Mouse (Mus musculus) lung, adult 2 months (tissue): ENCODE data around the gene Cd96. TPM values are rescaled to one million over a fixed set of nuclear protein-coding genes. Genes with fewer than 3 reads are reported as not detected.
"Not testable (repeated sequence)": the region's sequence is repeated elsewhere in the genome, so short reads cannot be mapped to it uniquely, and the experiment has no call there.

Experiments
- DNase-seq: peaks from one replicate; pipeline ENCODE4 v3.0.0; 2022
- H3K4me1 ChIP-seq: fragments of 200-500 bp; 2 replicates; pipeline ENCODE4 v1.6.1; 2011; ENCODE audit warnings: low read length; ENCODE audit not compliant: control insufficient read depth, insufficient read depth
- H3K4me3 ChIP-seq: fragments of 200-500 bp; replicated peaks from 2 replicates; pipeline ENCODE3; 2011; ENCODE audit warnings: low read depth, mild to moderate bottlenecking, control low read depth, low read length; ENCODE audit errors: extremely low read depth
- CTCF ChIP-seq: fragments of 200-500 bp; IDR thresholded peaks from 2 replicates; pipeline ENCODE4 v1.5.1; 2011; ENCODE audit warnings: mild to moderate bottlenecking, low read length, control low read depth; ENCODE audit not compliant: insufficient read depth
- POLR2A ChIP-seq: fragments of 200-500 bp; IDR thresholded peaks from 2 replicates; pipeline ENCODE4 v1.6.1; 2011; ENCODE audit warnings: low read depth, mild to moderate bottlenecking, control low read depth, low read length, borderline replicate concordance; ENCODE audit errors: extremely low read depth
- WGBS: fragments of 180-500 bp; shearing (Covaris S2); methylation state at CpG from one replicate; pipeline ENCODE4 v1.1.7; 2018; 5-methylcytosine and 5-hydroxymethylcytosine counted together
- polyA plus RNA-seq: library from polyadenylated mRNA; depleted of rRNA; stranded (reverse); fragments of >200 nt; gene quantifications from 2 replicates; pipeline ENCODE4 v1.2.3, GENCODE M21; 2012; rRNA removed

The Cd96 gene
- 0.55 and 0.78 TPM in 2 replicates for polyA plus RNA-seq

DNA sequence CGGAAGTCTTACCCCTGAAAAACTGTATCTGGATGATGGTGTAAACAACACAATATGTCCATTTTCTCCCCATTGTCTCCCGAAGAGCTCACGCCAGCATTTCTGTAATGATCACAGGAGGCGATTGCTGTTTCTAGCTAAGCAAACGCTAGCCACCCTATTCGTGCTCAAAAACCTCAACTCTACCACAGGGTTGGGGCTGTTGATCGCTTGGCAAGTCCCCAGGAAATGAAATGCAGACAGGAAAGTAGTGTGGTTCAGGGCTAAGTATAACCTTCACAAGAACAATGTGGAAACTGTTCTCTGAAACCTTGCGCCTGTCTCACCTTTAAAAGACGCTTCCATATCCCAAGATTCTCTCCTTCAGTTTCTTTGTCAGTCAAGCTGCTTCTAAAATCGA is at the start of gene Cd96:
TSS of gene Cd96 (minus strand) at position 232 of the 400 bp plus-strand sequence.
- no peak for TF ChIP-seq POLR2A
- no peak for TF ChIP-seq CTCF
- WGBS: 43% methylated on average over 10 of the region's 10 CpGs
- Histone ChIP-seq H3K4me3 (no peak within 1 kb of the TSS), H3K4me1 (no peaks in the 10 kb centered on the region)
- DNase-seq: no peak

DNA sequence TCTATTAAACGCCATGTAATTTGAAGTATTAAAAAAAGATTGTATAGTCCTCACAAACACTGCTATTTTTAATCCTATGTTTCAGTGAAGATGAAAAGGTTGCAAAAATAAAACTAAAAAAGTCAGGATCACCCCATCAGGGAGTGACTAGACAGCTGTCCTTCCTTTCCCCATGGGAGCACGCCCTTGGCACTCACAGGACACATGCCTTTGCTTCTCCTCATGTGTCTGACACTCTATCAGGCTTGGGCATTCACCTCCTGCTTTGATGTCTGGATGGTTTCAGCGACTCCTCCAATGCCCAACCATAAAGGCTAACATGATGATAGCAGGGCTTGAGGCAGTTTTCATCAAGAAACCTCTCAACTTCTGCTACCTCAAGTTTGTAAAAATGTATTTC is 46.9 kb upstream of the Cd96 start:
- TF ChIP-seq CTCF: no peak
- TF ChIP-seq POLR2A: no peak
- H3K4me3 ChIP-seq: no peak overlapping the region
- WGBS: 73% methylated on average over 3 of the region's 3 CpGs
- no peaks in the 10 kb centered on the region for H3K4me1 ChIP-seq
- no peak for DNase-seq

DNA sequence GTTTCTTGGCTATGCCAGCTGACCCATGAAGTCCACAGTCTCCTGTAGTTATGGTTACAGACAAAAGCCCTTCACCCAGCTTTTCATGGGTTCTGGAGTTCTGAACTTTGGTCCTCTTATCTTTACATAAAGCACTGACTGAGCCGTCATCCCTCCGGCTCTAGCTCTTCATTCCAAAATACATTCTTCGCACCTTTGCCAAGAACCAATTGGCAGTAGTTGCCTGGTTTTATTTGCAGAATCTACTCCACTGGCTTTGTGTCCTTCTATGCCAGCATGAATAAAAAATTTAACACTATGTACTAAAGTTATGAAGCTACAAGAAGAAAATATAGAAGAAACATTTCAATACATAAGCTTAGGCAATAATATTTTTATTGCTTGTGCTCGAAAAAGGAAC is 45.3 kb upstream of the Cd96 start:
- TF ChIP-seq POLR2A (no peak), CTCF (no peak)
- DNase-seq: no peak
- H3K4me1 ChIP-seq: no peaks in the 10 kb centered on the region
- 63% methylated on average over 4 of the region's 4 CpGs for WGBS
- H3K4me3 ChIP-seq: no peak overlapping the region

DNA sequence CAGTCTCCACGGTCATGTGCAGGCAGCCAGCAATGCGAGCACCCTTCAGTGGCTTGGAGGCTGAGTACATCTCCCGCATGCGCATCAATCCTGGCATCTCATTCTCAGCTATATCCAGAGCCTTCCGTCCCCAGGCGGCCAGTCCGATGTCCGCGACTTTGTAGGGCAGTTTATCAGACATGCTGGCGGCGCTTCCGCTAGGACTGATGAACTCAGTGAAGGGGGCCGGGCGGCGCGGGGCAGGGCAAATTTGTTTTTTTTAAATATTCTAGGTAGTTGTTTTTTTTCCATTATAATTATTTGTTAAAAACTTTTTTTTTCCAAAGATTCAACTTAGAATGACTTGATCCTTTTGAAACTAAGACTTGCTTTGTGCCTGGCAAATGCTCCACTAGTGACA is 34.8 kb upstream of the Cd96 start, which contains the start of gene Gm4737:
TSS of gene Gm4737 (minus strand) at position 246 of the 400 bp plus-strand sequence.
- 93% methylated on average over 15 of the region's 16 CpGs for WGBS
- DNase-seq, H3K4me1 ChIP-seq, H3K4me3 ChIP-seq: not testable (repeated sequence)

DNA sequence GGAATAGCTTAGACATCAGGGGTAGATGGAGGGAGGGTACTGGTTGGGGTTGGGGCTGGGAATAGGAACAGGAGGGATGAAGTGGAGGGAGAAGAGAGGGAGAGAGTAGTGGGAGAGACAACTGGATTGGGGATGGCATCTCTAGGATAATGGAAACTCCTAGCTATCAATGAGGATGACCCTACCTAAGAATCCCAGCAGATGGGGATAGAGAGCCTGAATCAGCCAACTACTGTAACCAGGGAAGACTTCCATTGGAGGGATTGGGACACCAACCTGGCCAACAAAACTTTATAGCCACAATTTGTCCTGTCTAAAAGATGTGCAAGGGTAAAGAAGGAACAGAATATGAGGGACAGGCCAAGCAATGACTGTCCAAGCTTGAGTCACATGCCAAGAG is 31.1 kb upstream of the Cd96 start:
- no peak for DNase-seq
- TF ChIP-seq POLR2A (no peak), CTCF (no peak)
- Histone ChIP-seq H3K4me1 (no peaks in the 10 kb centered on the region), H3K4me3 (no peak overlapping the region)

DNA sequence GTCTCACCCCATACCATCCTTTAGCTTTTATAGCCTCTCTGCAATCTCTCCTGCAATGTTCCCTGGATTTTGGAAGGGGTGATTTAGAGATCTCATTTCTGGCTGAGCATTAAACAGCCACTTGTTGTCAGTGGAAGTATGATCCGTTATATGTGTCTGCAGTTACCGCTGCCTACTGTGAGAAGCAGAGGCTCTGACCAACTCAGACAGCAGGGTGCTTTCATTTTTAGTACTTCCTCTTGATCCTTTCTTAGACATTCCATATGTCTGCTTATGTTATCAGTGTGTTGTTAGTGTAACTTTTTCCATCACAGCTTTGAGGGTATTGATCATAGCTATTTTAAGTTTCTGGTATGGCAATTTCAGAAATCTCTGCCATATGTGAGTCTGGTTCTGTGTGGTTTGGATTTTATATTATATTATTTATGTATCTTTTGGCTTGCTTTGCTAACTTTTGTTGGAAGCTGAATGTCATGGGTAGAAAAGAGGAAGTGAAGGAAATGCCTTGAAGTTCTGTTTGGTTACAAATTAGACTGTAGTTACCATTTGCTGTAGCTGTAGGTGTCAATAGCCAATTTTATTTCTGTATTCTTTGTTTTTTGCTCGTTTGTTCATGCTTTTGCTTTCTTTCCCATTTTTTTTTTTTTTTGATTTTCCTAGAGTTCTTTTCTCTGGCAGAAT is 28.8 kb upstream of the Cd96 start:
- WGBS: 43% methylated on average over 3 of the region's 3 CpGs
- TF ChIP-seq POLR2A: no peak
- TF ChIP-seq CTCF: no peak
- H3K4me1 ChIP-seq: no peaks in the 10 kb centered on the region
- DNase-seq: no peak
- no peak overlapping the region for H3K4me3 ChIP-seq

DNA sequence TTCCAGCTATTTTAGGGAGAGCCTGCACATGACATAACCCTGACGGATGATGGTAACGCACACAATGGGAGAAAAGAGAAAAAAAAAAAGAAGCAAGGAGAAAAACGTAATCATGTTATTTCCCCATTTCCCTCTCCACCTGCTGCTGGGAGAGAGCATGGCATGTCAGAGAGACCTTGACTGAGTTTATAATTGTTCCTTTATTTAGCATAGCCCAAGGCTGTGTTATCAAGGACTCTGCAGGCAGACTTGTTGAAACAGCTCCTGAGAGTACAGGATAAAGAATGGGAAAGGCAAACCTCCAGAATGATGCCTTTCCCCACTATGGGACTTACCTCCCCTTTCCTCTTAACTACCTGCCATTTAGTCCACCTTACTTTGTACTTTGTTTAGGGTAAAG is 26.9 kb upstream of the Cd96 start:
- 55% methylated on average over 3 of the region's 3 CpGs for WGBS
- no peaks in the 10 kb centered on the region for H3K4me1 ChIP-seq
- no peak for TF ChIP-seq POLR2A
- no peak for TF ChIP-seq CTCF
- H3K4me3 ChIP-seq: no peak overlapping the region
- DNase-seq: no peak

DNA sequence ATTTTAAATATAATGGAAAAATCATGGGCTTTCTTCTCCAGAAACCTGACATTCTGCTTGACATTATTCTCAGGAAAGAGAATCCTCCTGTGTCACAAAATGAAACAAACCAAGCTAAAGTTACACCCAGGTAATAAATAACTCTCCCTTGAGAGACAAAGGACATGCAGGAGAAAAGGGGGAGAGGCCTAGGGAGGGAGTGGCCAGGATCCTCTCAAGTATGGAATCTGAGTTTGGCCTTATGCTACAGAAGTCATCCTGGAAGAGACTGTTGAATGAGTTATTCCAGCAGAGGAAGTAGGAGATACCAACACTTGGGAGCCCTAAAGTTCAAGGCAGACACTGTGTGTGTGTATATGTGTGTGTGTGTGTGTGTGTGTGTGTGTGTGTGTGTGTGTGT is 2.2 kb upstream of the Cd96 start:
- Histone ChIP-seq H3K4me3 (no peak overlapping the region), H3K4me1 (no peaks in the 10 kb centered on the region)
- TF ChIP-seq POLR2A: no peak
- TF ChIP-seq CTCF: no peak
- no peak for DNase-seq

DNA sequence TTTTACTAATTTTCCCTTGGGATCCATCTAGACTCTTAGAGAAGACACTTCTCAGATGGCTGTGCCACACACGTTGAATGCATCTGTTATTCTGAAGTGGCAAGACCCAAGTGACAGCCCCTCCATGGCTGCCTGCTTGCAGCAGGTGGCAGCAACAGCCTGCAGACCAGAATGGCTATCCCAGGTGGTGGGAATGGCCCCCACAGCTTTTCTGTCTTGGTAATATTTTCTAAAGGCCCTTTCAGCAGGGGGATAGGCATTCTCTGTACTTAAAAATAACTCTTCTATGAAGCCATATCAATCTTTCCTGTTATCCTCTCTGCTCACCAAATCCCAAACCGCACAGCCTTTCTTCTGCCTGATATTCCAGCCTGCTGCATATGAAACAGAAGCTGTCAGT is 1.4 kb upstream of the Cd96 start:
- no peaks in the 10 kb centered on the region for H3K4me1 ChIP-seq
- TF ChIP-seq POLR2A (no peak), CTCF (peak; percentile 31; the same call in 1 of the 2 replicates)
- H3K4me3 ChIP-seq: no peak overlapping the region
- 42% methylated on average over 2 of the region's 2 CpGs for WGBS
- DNase-seq: no peak

DNA sequence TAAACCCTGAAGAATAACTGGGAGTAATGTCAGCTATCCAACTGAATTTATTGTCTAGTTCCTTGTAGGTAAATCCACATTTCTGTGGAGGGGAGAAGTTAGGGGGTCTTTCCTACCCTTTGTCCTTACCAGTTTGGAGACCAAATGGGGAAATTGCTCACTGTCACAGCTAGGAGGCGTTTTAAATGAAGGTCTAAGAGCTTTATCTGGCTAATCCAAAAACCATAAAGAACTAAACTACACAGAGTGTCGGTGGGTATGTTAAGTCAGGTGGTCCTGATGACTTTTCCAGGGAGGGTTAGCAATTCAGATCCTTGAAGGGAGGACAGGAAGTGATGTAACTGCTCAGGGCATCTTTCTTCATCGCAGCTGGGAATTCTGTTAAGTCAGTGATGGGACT is 556 bp upstream of the Cd96 start:
- DNase-seq: no peak
- whole genome bisulfite sequencing: 58% methylated on average over 3 of the region's 3 CpGs
- no peaks in the 10 kb centered on the region for H3K4me1 ChIP-seq
- no peak for TF ChIP-seq POLR2A
- no peak for TF ChIP-seq CTCF
- no peak overlapping the region for H3K4me3 ChIP-seq
